Comparison of ENCODE assay signal across 32 mouse cellular contexts in genomic region chr17:47682836-47683235, GRCm38 (mm10). TPM values are rescaled to one million over a fixed set of nuclear protein-coding genes. Genes with fewer than 3 reads are reported as not detected.
A peak's percentile ranks its signal among the peaks of the same experiment; 100 is the strongest.
DNase-seq lines count a peak whose midpoint lies in the region; ATAC-seq and TF ChIP-seq lines count a peak whose summit lies in the region.
"Had no signal": no experiment of that assay in that cellular context is flagged by ENCODE, and none has a peak within 500 bp of the region (broad histone marks: within the 10 kb centered on the region; RNA-seq: fewer than 3 reads in every experiment).

No protein-coding gene starts in this region.

- no peaks in the 10 kb centered on the region for H3K27me3 ChIP-seq in intestine, embryonic 16.5 days (replicated peaks; ENCODE audit: control insufficient read depth, insufficient read depth, low read length)
- H3K27me3 ChIP-seq in intestine, postnatal 0 days (replicated peaks; ENCODE audit: control insufficient read depth, insufficient read depth, low read length): no peaks in the 10 kb centered on the region
- H3K27me3 ChIP-seq in MEL (ENCODE audit: control insufficient read depth in 1 of 2, insufficient read depth in 2 of 2, low read length in 2 of 2): no peaks in the 10 kb centered on the region
- H3K27me3 ChIP-seq in midbrain, embryonic 16.5 days (ENCODE audit: control insufficient read depth, insufficient read depth, low read depth, low read length): no peaks in the 10 kb centered on the region
- H3K27me3 ChIP-seq: embryonic facial prominence, embryonic 12.5 days; embryonic facial prominence, embryonic 15.5 days; heart, embryonic 13.5 days; hindbrain, embryonic 12.5 days; hindbrain, embryonic 15.5 days; intestine, embryonic 15.5 days; Patski had no signal

- 0 out of 2 replicates have a peak, but pooled peaks have one; percentile 17 for ATAC-seq in intestine, embryonic 16.5 days
- ATAC-seq in intestine, postnatal 0 days: no peak
- ATAC-seq in megakaryocyte-erythroid progenitor cell, adult 5-6 weeks (replicated peaks; ENCODE audit: low FRiP score, low TSS enrichment, poor library complexity, severe bottlenecking): peak; percentile 64
- no peak for ATAC-seq in midbrain, embryonic 16.5 days
- ATAC-seq: forebrain, embryonic 14.5 days; forebrain, postnatal 0 days; intestine, embryonic 15.5 days; Patski had no signal

- 61% methylated on average over 4 of the region's 4 CpGs for WGBS in intestine, embryonic 16.5 days
- 50% methylated on average over 4 of the region's 4 CpGs for WGBS in intestine, postnatal 0 days
- 88% methylated on average over 4 of the region's 4 CpGs for WGBS in midbrain, embryonic 16.5 days

- no peak for TF ChIP-seq CTCF in intestine, postnatal 0 days (IDR thresholded peaks at IDR 0.05; ENCODE audit: low read depth)
- TF ChIP-seq CTCF in MEL (IDR thresholded peaks at IDR 0.05 in 2 of 3, conservative IDR thresholded peaks at IDR 0.05 in 1 of 3; ENCODE audit: control insufficient read depth in 1 of 3, insufficient read depth in 1 of 3, low read depth in 2 of 3, low read length in 3 of 3, poor library complexity in 1 of 3, severe bottlenecking in 1 of 3): no peak

- no peak overlapping the region for H3K4me2 ChIP-seq in intestine, embryonic 16.5 days (ENCODE audit: low read depth, low read length)
- no peak overlapping the region for H3K4me2 ChIP-seq in intestine, postnatal 0 days (replicated peaks; ENCODE audit: low read depth)
- H3K4me2 ChIP-seq in midbrain, embryonic 16.5 days (ENCODE audit: low read length): no peak overlapping the region
- H3K4me2 ChIP-seq: embryonic facial prominence, embryonic 12.5 days; embryonic facial prominence, embryonic 15.5 days; heart, embryonic 13.5 days; hindbrain, embryonic 12.5 days; hindbrain, embryonic 15.5 days; intestine, embryonic 15.5 days had no signal

- peak in 1 of 2 experiments; percentile 48; a peak in 1 of 4 replicates for TF ChIP-seq EP300 in MEL (IDR thresholded peaks at IDR 0.05; ENCODE audit: low read depth in 1 of 2, low read length in 2 of 2)

- TF ChIP-seq POLR2A in MEL (IDR thresholded peaks at IDR 0.05; ENCODE audit: control insufficient read depth in 1 of 2, insufficient read depth in 1 of 2, low read depth in 1 of 2, low read length in 2 of 2, poor library complexity in 1 of 2): no peak

- no peak for TF ChIP-seq RAD21 in MEL (IDR thresholded peaks at IDR 0.05; ENCODE audit: low read depth, low read length)

- no peak overlapping the region for H3K27ac ChIP-seq in intestine, embryonic 16.5 days (ENCODE audit: low read length)
- no peak overlapping the region for H3K27ac ChIP-seq in intestine, postnatal 0 days (ENCODE audit: low read depth, low read length)
- no peak overlapping the region for H3K27ac ChIP-seq in MEL (ENCODE audit: control insufficient read depth, low read depth, low read length)
- H3K27ac ChIP-seq in midbrain, embryonic 16.5 days (ENCODE audit: low read length): no peak overlapping the region
- H3K27ac ChIP-seq: embryonic facial prominence, embryonic 12.5 days; embryonic facial prominence, embryonic 15.5 days; gastrocnemius, adult 2 months; heart, adult 2 months; heart, embryonic 10.5 days; heart, embryonic 13.5 days; hindbrain, embryonic 12.5 days; hindbrain, embryonic 15.5 days; intestine, embryonic 15.5 days had no signal

- no peak overlapping the region for H3K4me3 ChIP-seq in intestine, embryonic 16.5 days (ENCODE audit: low read length)
- no peak overlapping the region for H3K4me3 ChIP-seq in intestine, postnatal 0 days (ENCODE audit: low read depth, low read length)
- H3K4me3 ChIP-seq in MEL (ENCODE audit: control insufficient read depth in 1 of 2, insufficient read depth in 1 of 2, low read depth in 2 of 2, low read length in 2 of 2): no peak overlapping the region
- H3K4me3 ChIP-seq in midbrain, embryonic 16.5 days (ENCODE audit: low read depth, low read length): no peak overlapping the region
- H3K4me3 ChIP-seq: embryonic facial prominence, embryonic 12.5 days; embryonic facial prominence, embryonic 15.5 days; gastrocnemius, adult 2 months; heart, adult 2 months; heart, embryonic 10.5 days; heart, embryonic 13.5 days; hindbrain, embryonic 12.5 days; hindbrain, embryonic 15.5 days; intestine, embryonic 15.5 days had no signal

- peak; percentile 34 for DNase-seq in MEL (ENCODE audit: low read depth, low spot score)
- no peak for DNase-seq in adrenal gland, postnatal 10 days
- DNase-seq: adrenal gland, postnatal 14 days; cerebellum, adult 11 months; cerebellum, adult 2 months; cerebellum, adult 9-11 months; cerebellum, postnatal 25 days; forebrain, postnatal 0 days; gastrocnemius, adult 2 months; gastrocnemius, postnatal 14 days; heart, adult 2 months had no signal

- H3K79me2 ChIP-seq in MEL (ENCODE audit: control insufficient read depth, insufficient read depth, low read length, poor library complexity): peaks cover 15% of the 10 kb centered on the region

- H3K9ac ChIP-seq in intestine, embryonic 16.5 days (ENCODE audit: low read depth, low read length): no peak overlapping the region
- no peak overlapping the region for H3K9ac ChIP-seq in intestine, postnatal 0 days (ENCODE audit: low read depth, low read length)
- no peak overlapping the region for H3K9ac ChIP-seq in MEL (ENCODE audit: control insufficient read depth, low read depth, low read length, poor library complexity, severe bottlenecking)
- no peak overlapping the region for H3K9ac ChIP-seq in midbrain, embryonic 16.5 days (ENCODE audit: low read depth, low read length)
- H3K9ac ChIP-seq: embryonic facial prominence, embryonic 12.5 days; embryonic facial prominence, embryonic 15.5 days; forebrain, postnatal 0 days; heart, embryonic 13.5 days; hindbrain, embryonic 12.5 days; hindbrain, embryonic 15.5 days; intestine, embryonic 15.5 days had no signal

- no peaks in the 10 kb centered on the region for H3K9me3 ChIP-seq in intestine, embryonic 16.5 days (ENCODE audit: control insufficient read depth, low read length)
- no peaks in the 10 kb centered on the region for H3K9me3 ChIP-seq in intestine, postnatal 0 days (ENCODE audit: control insufficient read depth)
- H3K9me3 ChIP-seq in MEL (replicated peaks; ENCODE audit: insufficient read depth, low read length): no peaks in the 10 kb centered on the region
- H3K9me3 ChIP-seq in midbrain, embryonic 16.5 days (replicated peaks; ENCODE audit: control insufficient read depth, low read length, poor library complexity, severe bottlenecking): no peaks in the 10 kb centered on the region
- H3K9me3 ChIP-seq: embryonic facial prominence, embryonic 12.5 days; embryonic facial prominence, embryonic 15.5 days; heart, embryonic 10.5 days; heart, embryonic 13.5 days; hindbrain, embryonic 12.5 days; hindbrain, embryonic 15.5 days; intestine, embryonic 15.5 days had no signal

- peaks cover 11% of the 10 kb centered on the region; the same call in 1 of the 2 replicates for H3K4me1 ChIP-seq in intestine, embryonic 16.5 days (ENCODE audit: control insufficient read depth, insufficient read depth, low read length)
- peaks cover 5% of the 10 kb centered on the region; the same call in 1 of the 2 replicates for H3K4me1 ChIP-seq in intestine, postnatal 0 days (replicated peaks; ENCODE audit: control insufficient read depth, insufficient read depth, low read length)
- peaks cover 0 to 5% of the 10 kb centered on the region in 2 experiments; a peak in 2 of 4 replicates for H3K4me1 ChIP-seq in MEL (ENCODE audit: control insufficient read depth in 1 of 2, insufficient read depth in 2 of 2, low read length in 2 of 2)
- H3K4me1 ChIP-seq in midbrain, embryonic 16.5 days (ENCODE audit: control insufficient read depth, insufficient read depth, low read length): peaks cover 14% of the 10 kb centered on the region

- peaks cover 16% of the 10 kb centered on the region; the same call in 1 of the 2 replicates for H3K36me3 ChIP-seq in intestine, embryonic 16.5 days (ENCODE audit: control insufficient read depth, insufficient read depth, low read length)
- H3K36me3 ChIP-seq in intestine, postnatal 0 days (ENCODE audit: control insufficient read depth, insufficient read depth): peaks cover 46% of the 10 kb centered on the region
- peaks cover 2 to 4% of the 10 kb centered on the region in 2 experiments; a peak in 3 of 4 replicates for H3K36me3 ChIP-seq in MEL (ENCODE audit: control insufficient read depth in 1 of 2, insufficient read depth in 2 of 2, low read length in 2 of 2)
- H3K36me3 ChIP-seq in midbrain, embryonic 16.5 days (ENCODE audit: control insufficient read depth, insufficient read depth, low read length): peaks cover 20% of the 10 kb centered on the region

RNA-seq across cellular contexts. Expression of gene Tomm6, which starts 5.3 kb away (rescaled TPM):
- 426 and 427 TPM in 2 replicates for polyA plus RNA-seq in intestine, embryonic 16.5 days (2015; fragmentation: Nextera tagmentation; extraction: Ambion mirVana)
- polyA plus RNA-seq in intestine, postnatal 0 days (2015; fragmentation: Nextera tagmentation; extraction: Ambion mirVana): 384 and 398 TPM in 2 replicates
- total RNA-seq in MEL (2012; rRNA removed): 66.5 and 67.6 TPM in 2 replicates
- polyA plus RNA-seq in MEL (2012; ENCODE audit: insufficient read depth in 1 of 2, insufficient read length in 2 of 2, low read depth in 1 of 2, low replicate concordance in 2 of 2, missing spikeins in 1 of 2): 100 to 1,000 TPM in 1 of 2 experiments, not detected in 1; 577 TPM
- 440 and 480 TPM in 2 replicates for total RNA-seq in megakaryocyte-erythroid progenitor cell, adult 5-6 weeks (2014; fragmentation: Nextera tagmentation)
- 66.0 and 74.2 TPM in 2 replicates for total RNA-seq in megakaryocyte-erythroid progenitor cell, adult 5-6 weeks (2017)
- 252 and 268 TPM in 2 replicates for polyA plus RNA-seq in midbrain, embryonic 16.5 days (2015; fragmentation: Nextera tagmentation; extraction: Ambion mirVana)
- 100 to 1,000 TPM; 223 to 226 TPM for total RNA-seq in adrenal gland, postnatal 10 days (2021)

RNA-seq across cellular contexts. Expression of gene Frs3, which starts 6.0 kb away (rescaled TPM):
- 3.2 and 4.4 TPM in 2 replicates for polyA plus RNA-seq in intestine, embryonic 16.5 days (2015; fragmentation: Nextera tagmentation; extraction: Ambion mirVana)
- 2.9 TPM in 2 replicates for polyA plus RNA-seq in intestine, postnatal 0 days (2015; fragmentation: Nextera tagmentation; extraction: Ambion mirVana)
- total RNA-seq in MEL (2012; rRNA removed): 1.5 and 2.7 TPM in 2 replicates
- polyA plus RNA-seq in MEL (2012; ENCODE audit: insufficient read depth in 1 of 2, insufficient read length in 2 of 2, low read depth in 1 of 2, low replicate concordance in 2 of 2, missing spikeins in 1 of 2): 1 to 10 TPM in 1 of 2 experiments, not detected in 1; 4.4 TPM
- 0.26 and 1.7 TPM in 2 replicates for total RNA-seq in megakaryocyte-erythroid progenitor cell, adult 5-6 weeks (2014; fragmentation: Nextera tagmentation)
- 0.53 TPM in 1 of 2 replicates, not detected in the other for total RNA-seq in megakaryocyte-erythroid progenitor cell, adult 5-6 weeks (2017)
- 46.0 and 54.1 TPM in 2 replicates for polyA plus RNA-seq in midbrain, embryonic 16.5 days (2015; fragmentation: Nextera tagmentation; extraction: Ambion mirVana)
- 1 to 10 TPM; 3.2 to 7.5 TPM for total RNA-seq in adrenal gland, postnatal 10 days (2021)

RNA-seq across cellular contexts. Expression of gene Gm21981, which starts 11.4 kb away (rescaled TPM):
- polyA plus RNA-seq in intestine, embryonic 16.5 days (2015; fragmentation: Nextera tagmentation; extraction: Ambion mirVana): 0.16 and 0.26 TPM in 2 replicates
- polyA plus RNA-seq in intestine, postnatal 0 days (2015; fragmentation: Nextera tagmentation; extraction: Ambion mirVana): 0.12 TPM in 1 of 2 replicates, not detected in the other
- 0.56 and 0.81 TPM in 2 replicates for total RNA-seq in MEL (2012; rRNA removed)
- polyA plus RNA-seq in MEL (2012; ENCODE audit: insufficient read depth in 1 of 2, insufficient read length in 2 of 2, low read depth in 1 of 2, low replicate concordance in 2 of 2, missing spikeins in 1 of 2): under 1 TPM in 1 of 2 experiments, not detected in 1; 0.71 TPM
- total RNA-seq in megakaryocyte-erythroid progenitor cell, adult 5-6 weeks (2014; fragmentation: Nextera tagmentation): 1.4 TPM in 1 of 2 replicates, not detected in the other
- not detected in 2 replicates for total RNA-seq in megakaryocyte-erythroid progenitor cell, adult 5-6 weeks (2017)
- polyA plus RNA-seq in midbrain, embryonic 16.5 days (2015; fragmentation: Nextera tagmentation; extraction: Ambion mirVana): 0.88 and 0.92 TPM in 2 replicates
- 1 to 10 TPM; 1.1 to 1.5 TPM for total RNA-seq in adrenal gland, postnatal 10 days (2021)
- total RNA-seq: hematopoietic stem cell, adult 5-6 weeks had no signal

RNA-seq across cellular contexts. Expression of gene Prickle4, which starts 11.7 kb away (rescaled TPM):
- 0.69 and 1.8 TPM in 2 replicates for polyA plus RNA-seq in intestine, embryonic 16.5 days (2015; fragmentation: Nextera tagmentation; extraction: Ambion mirVana)
- 0.33 and 0.64 TPM in 2 replicates for polyA plus RNA-seq in intestine, postnatal 0 days (2015; fragmentation: Nextera tagmentation; extraction: Ambion mirVana)
- 0.23 TPM in 1 of 2 replicates, not detected in the other for total RNA-seq in MEL (2012; rRNA removed)
- 1 to 10 TPM in 1 of 2 experiments, not detected in 1; 4.3 TPM for polyA plus RNA-seq in MEL (2012; ENCODE audit: insufficient read depth in 1 of 2, insufficient read length in 2 of 2, low read depth in 1 of 2, low replicate concordance in 2 of 2, missing spikeins in 1 of 2)
- total RNA-seq in megakaryocyte-erythroid progenitor cell, adult 5-6 weeks (2014; fragmentation: Nextera tagmentation): not detected in 2 replicates
- total RNA-seq in megakaryocyte-erythroid progenitor cell, adult 5-6 weeks (2017): 2.3 TPM in 1 of 2 replicates, not detected in the other
- 0.77 and 2.4 TPM in 2 replicates for polyA plus RNA-seq in midbrain, embryonic 16.5 days (2015; fragmentation: Nextera tagmentation; extraction: Ambion mirVana)
- total RNA-seq in adrenal gland, postnatal 10 days (2021): 1 to 10 TPM; 2.2 to 4.8 TPM
- polyA plus RNA-seq: heart, embryonic 10.5 days had no signal

RNA-seq across cellular contexts. Expression of gene Pgc, which starts 43.8 kb away (rescaled TPM):
- 0.28 and 0.68 TPM in 2 replicates for polyA plus RNA-seq in intestine, embryonic 16.5 days (2015; fragmentation: Nextera tagmentation; extraction: Ambion mirVana)
- 7.4 and 24.6 TPM in 2 replicates for polyA plus RNA-seq in intestine, postnatal 0 days (2015; fragmentation: Nextera tagmentation; extraction: Ambion mirVana)
- total RNA-seq in MEL (2012; rRNA removed): not detected in 2 replicates
- not detected for polyA plus RNA-seq in MEL (2012; ENCODE audit: insufficient read depth in 1 of 2, insufficient read length in 2 of 2, low read depth in 1 of 2, low replicate concordance in 2 of 2, missing spikeins in 1 of 2)
- total RNA-seq in megakaryocyte-erythroid progenitor cell, adult 5-6 weeks (2014; fragmentation: Nextera tagmentation): not detected in 2 replicates
- total RNA-seq in megakaryocyte-erythroid progenitor cell, adult 5-6 weeks (2017): not detected in 2 replicates
- 0.13 TPM in 1 of 2 replicates, not detected in the other for polyA plus RNA-seq in midbrain, embryonic 16.5 days (2015; fragmentation: Nextera tagmentation; extraction: Ambion mirVana)
- not detected for total RNA-seq in adrenal gland, postnatal 10 days (2021)
- total RNA-seq: adrenal gland, adult 18-20 months; adrenal gland, postnatal 14 days; adrenal gland, postnatal 4 days; common myeloid progenitor, adult 5-6 weeks; forebrain, postnatal 0 days; gastrocnemius, adult 2 months; gastrocnemius, postnatal 14 days; gastrocnemius, postnatal 4 days; heart, adult 2 months; heart, postnatal 25 days; hematopoietic stem cell, adult 5-6 weeks had no signal
- polyA plus RNA-seq: embryonic facial prominence, embryonic 12.5 days; forebrain, embryonic 11.5 days; forebrain, embryonic 14.5 days; forebrain, postnatal 0 days; frontal cortex, adult 2 months; hindbrain, embryonic 12.5 days; Patski had no signal

Comparison
In these comparisons a context has a peak if more than half of its experiments do, and no peak if none do; other contexts are left out.
1. ATAC-seq: peak in intestine, embryonic 16.5 days (single experiment) and megakaryocyte-erythroid progenitor cell, adult 5-6 weeks (single experiment); none in intestine, postnatal 0 days (single experiment) and midbrain, embryonic 16.5 days (single experiment).